Mouse (Mus musculus): ENCODE results near the gene Slco4c1.

Gene Slco4c1

DNA sequence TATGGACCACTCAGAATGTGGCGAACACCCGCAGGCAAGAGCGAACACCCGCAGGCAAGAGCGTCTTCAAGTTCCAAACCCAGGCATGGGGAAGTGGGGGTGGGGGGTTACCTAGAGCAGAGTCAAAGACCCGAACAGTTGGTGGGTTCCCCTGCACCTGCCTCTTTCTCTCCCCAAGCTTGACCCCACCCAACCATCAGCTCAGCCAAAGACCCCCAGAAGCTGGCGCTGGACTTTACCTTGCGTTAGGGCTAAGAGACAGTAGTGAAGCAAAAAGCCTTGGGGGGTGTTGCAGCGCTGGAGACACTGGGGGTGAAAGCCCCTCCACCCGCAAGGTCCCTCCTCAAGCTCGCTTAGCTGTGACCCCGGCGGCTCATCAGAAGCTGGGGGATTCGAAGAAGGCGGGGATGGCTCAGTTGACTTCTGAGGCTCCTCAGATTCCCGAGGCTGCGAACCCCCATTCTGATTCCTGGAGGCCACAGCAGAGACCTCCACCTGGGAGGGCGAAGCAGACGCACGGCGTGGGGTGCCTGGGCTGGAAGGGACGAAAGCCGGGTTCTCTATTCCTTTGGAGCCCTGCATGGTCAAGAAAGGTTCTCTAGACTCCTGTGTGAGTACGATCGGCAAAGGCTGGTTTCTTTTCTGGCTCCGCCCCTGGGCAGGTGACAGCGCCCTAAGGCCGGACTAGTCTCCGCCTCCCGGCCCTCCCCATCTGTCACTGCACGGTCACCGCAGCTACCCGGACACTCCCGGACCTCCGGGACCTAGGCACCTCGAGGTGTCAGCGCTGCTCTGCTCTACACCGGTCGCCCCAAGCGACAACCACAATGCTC lies at the start of gene Slco4c1:
Slco4c1 (minus strand) TSS at position 644 of the 833 bp plus-strand sequence.
- no peak for DNase-seq

GRCm38 (mm10) chr1:96917333-96917732 lies 45.4 kb upstream of the Slco4c1 start:
- DNase-seq: no peak

DNA sequence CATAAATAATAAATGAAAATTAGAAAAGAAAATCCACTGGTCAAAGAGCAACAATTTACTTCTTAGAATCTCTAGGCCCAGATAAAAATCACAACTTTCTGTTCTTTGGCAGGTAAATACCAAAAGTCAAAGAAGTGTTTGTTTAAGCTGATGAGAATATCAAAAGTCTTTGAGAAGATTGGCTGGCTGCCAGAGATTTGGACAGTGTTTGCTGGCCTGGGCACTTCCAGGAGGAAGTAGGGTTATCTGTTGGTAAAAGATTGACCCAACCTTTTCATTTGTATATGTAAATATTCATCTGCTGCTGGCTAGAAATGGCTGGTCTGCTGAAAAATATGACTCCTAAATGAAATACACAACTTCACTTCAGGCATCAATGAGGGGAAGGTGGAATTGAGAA lies 11.8 kb upstream of the Slco4c1 start:
- DNase-seq: no peak

DNA sequence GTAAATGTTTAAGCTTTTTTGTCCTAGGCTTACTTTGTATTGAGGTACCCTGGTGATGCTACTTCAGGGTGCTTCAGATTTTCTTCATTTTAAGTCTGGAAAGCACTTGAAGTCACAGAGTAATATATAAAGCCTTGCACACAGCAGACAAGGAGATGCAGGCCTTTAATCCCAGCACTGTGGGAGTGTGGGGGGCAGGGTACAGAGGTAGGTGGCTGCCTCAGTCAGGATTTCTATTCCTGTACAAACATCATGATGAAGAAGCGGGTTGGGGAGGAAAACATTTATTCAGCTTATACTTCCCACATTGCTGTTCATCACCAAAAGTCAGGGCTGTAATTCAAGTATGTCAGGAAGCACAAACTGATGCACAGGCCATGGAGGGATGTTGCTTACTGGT lies 6.6 kb upstream of the Slco4c1 start:
- no peak for DNase-seq

GRCm38 (mm10) chr1:96876076-96876475 lies 4.1 kb upstream of the Slco4c1 start:
- DNase-seq: no peak

GRCm38 (mm10) chr1:96874636-96875035 lies 2.7 kb upstream of the Slco4c1 start:
- no peak for DNase-seq

- no peak for DNase-seq
These were observed 356 bp upstream of the Slco4c1 start for GRCm38 (mm10) chr1:96872361-96872693.

GRCm38 (mm10) chr1:96870764-96871307 lies 1.1 kb downstream of the Slco4c1 start:
- DNase-seq: no peak

DNA sequence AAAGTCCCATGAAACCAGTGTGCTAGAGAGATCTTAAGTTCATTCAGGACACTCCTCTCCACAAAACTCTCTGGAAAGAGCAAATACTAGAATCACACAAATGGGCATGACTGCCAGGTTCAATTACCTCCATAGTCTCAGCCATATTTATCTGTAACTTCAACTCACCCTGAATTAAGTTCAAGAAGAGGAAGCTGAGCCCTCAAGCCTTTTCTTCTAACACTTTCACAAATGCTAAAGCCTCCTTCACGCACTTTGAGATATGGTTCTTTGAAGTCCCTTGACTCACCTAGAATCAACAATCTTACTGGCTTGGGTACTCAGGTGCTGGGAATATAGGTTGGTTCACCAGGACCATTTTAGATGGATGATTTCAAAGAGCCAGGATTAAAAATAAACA lies 3.2 kb downstream of the Slco4c1 start:
- no peak for DNase-seq

GRCm38 (mm10) chr1:96866002-96866401 lies 6.0 kb downstream of the Slco4c1 start:
- no peak for DNase-seq

DNA sequence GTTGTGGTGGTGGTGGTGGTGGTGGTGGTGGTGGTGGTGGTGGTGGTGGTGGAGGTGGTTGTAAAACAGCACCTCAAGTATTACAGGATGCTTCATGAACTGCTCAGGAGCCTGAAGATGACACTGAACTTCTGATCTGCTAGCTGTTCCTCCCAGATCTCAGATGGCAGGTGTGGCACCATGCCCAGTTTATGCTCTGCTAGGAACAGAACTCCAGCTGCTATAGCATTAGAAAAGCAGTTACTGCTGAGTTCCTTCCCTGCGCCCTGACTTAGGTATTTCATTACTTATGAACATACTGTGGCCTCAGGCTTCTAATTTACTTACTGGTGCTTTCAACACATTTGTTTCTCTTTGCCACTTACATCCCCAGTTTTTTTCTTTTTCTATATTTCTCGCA lies 7.9 kb downstream of the Slco4c1 start:
- DNase-seq: no peak

DNA sequence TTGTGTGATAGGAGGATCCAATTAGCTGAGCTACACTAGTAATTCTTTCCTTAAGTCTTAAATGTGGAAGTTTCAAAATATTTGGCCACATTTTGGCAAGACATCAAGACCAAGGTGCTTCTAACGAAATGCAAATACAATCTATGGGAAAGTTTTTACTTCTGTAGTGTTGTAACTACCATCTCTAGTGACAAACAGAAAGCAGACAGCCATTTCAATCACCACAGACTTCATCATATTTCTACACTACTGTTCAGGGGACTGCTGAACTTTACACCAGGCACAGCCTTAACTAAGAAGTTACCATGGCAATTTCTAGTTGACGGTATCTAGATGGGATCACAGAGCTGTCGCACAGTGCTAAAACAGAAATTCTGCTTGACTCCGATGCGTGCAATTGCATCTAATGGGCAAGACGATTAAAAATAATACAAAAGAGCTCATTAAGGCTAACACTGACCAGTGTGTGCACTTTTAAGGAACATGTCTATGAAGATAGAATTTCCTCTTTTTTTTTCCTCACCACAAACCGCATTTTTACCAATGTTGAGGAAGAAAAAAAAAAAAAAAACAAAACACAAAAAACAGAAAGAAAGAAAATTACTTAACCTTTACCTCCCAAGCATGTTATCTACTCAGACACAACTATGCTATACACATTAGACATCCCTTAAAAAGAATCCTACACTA lies 11.8 kb downstream of the Slco4c1 start:
- no peak for DNase-seq

DNA sequence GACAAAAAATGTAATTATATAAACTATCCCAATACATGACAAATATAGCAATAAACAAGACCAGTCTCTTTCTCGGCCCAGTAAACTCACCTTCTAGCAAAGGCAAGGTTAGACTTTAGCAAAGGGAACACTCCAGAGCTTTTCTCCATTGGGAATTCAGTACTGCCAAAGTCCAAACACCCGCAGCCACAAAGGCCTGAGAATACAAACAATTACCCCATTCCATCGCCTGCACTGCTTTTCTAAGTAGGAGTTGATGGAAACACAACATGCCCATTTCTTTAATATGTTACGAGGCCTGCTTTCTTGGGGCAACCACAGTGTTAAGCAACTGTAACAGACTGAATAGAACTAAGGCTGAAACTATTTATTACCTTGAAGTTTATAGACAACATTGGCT lies 18.4 kb downstream of the Slco4c1 start:
- DNase-seq: no peak

DNA sequence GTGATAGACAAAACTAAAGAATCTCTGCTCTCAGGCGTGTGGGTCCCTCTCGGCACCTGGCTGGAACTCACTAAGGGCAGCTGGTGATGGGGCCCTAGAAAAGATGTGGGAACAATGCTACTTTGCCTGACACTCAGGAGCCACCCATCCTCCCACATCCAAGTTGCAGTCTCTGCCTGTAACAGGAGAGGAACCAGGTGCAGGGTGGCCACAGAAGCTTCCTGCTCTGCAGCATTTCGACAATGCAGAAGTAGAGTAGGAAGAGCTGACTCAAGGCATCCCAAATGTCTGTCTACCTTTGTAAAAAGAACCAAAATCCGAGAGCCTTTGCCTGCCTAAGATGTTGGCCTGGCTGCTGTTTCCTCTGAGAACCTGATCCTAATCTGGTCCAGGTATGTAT lies 22.9 kb downstream of the Slco4c1 start:
- DNase-seq: no peak

- no peak for DNase-seq
These were observed 23.4 kb downstream of the Slco4c1 start for GRCm38 (mm10) chr1:96848606-96849005.

DNA sequence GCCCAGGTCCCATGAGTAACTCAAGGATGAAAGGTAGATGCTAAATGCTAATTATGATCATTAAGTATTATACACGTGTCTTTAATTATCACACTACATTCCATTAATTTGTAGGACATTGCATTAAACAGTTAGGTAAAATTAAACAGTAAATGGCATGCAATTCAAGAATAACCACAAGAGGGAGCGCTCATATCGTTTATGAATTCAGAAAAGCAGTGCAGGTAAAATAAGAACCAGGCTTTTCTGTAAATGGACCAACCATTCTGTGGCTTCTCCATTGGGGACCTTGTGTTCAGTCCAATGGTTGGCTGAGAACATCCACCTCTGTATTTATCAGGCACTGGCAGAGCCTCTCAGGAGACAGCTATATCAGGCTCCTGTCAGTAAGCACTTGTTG lies 25.2 kb downstream of the Slco4c1 start:
- no peak for DNase-seq

DNA sequence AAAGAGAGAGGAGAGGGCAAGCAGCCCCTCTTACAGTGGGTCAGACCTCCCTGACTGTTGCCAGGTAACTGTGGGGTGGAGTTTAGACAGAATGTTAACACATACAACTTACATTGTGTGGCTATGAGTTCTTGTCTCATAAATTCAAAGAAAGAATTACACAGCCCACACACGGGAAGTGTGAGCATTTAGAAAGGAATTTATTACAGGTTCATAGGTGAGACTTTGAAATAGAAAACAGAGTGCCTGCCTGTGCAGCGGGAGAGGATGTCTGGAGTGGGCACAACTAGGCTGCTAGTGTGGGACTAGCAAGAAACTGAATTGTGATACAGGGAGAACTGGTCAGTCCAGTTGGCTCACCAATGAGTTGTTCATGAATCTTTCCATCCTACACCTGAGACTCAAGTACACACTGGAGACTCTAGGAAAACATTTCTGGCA lies 66.7 kb downstream of the Slco4c1 start:
- no peak for DNase-seq

DNA sequence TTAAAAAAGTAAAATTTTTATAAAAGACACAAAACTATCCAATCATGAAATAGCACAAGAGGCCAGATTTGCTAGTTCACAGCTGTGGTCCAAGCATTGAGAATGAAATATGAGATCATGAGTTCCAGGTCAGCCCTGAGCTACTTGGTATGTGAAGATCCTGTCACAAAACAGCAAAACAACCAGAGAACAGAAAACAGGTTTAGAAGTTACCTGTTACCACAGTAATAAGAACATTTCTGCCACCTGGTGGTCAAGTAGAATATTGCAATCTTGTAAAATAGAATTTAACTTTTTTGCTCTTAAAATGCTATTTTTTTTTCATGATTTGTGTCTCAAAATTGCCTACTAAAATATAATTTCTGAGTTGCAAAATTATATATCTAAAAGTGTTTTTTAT lies 70.4 kb downstream of the Slco4c1 start:
- DNase-seq: no peak

DNA sequence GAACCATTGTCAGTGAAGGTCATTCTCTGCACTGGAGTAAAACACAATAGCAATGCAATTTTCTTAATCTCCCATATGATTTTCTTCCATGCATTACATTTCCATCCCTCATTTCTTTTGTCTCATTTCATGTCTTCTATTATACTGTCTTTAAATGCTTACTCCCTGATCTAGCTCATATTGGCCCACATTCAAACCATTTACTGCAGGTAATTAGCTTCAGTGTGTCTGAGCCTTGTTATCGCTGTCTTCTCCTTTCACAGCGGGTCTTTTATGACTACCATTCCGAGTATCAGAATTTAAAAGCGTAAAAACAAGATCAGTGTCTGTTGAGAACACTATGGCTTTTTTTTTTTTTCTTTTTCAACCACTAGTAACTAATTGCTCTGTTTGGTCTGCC lies 77.3 kb downstream of the Slco4c1 start:
- no peak for DNase-seq

GRCm38 (mm10) chr1:96794290-96794689 lies 77.7 kb downstream of the Slco4c1 start:
- no peak for DNase-seq

DNA sequence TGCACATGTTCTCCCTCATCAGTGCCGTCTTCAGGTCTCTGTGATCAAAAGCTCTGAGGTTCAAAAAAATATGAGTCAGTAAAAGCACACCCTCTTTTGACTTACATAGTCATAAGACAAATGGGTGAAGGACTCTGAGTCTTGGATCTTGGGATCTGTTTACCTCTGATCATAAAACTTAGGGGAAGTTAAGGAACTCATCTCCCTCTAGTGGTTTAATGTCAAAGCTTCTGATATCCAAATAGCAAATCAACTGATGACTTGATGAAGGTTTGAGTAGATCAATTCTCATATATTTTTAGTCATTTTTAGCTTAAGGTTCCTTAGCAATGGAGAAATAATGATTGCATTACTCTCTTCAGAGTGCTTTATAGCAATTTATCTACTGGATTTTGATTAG lies 82.7 kb downstream of the Slco4c1 start:
- no peak for DNase-seq

- DNase-seq: no peak
These were observed 97.8 kb downstream of the Slco4c1 start for GRCm38 (mm10) chr1:96774174-96774573.

DNA sequence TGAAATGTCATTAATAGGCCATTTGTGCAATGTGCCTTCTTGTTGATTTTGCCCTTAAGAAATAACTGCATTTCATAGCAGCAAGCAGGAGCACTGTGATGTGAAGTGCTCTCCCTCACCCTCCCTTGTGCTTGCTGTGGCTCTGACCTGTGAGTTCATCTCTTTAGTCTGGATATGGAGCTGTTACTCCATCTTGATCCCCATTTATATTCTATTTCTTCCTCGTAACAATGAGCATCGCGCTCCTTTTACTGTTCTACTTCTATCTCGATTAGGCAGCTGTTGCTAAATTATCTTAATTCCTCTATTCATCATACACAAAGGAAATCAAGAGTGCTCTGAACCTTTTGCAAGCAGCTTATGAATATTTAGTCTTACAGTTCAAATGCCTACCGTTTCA lies 98.3 kb downstream of the Slco4c1 start:
- DNase-seq: no peak

GRCm38 (mm10) chr1:96770283-96770682 lies 101.7 kb downstream of the Slco4c1 start:
- no peak for DNase-seq
